Mouse (Mus musculus) hindbrain, postnatal 0 days (tissue): Measurements from ENCODE around the gene Fer1l4. TPM values are rescaled to one million over a fixed set of nuclear protein-coding genes. Genes with fewer than 3 reads are reported as not detected.
A peak's percentile ranks its signal among the peaks of the same experiment; 100 is the strongest.

Source experiments
- ATAC-seq: fragments of 200-750 bp; cut with Nextera tagmentation; 2 replicates; pipeline ENCODE4 v1.8.0; 2017; ENCODE audit warnings: mild to moderate bottlenecking, moderate TSS enrichment, moderate library complexity
- DNase-seq: peaks from one replicate; pipeline ENCODE4 v3.0.0-alpha.2; 2015; ENCODE audit warnings: low spot score
- H3K27ac ChIP-seq: fragments of 300-500 bp; sonication (generic); 2 replicates; pipeline ENCODE4 v1.5.1; 2014; ENCODE audit warnings: mild to moderate bottlenecking
- H3K27me3 ChIP-seq: fragments of 300-500 bp; sonication (generic); 2 replicates; pipeline ENCODE4 v1.6.1; 2014; ENCODE audit warnings: low read length, mixed read lengths; ENCODE audit not compliant: insufficient read depth
- H3K36me3 ChIP-seq: fragments of 300-500 bp; sonication (generic); 2 replicates; pipeline ENCODE4 v1.6.1; 2014; ENCODE audit warnings: low read length, mixed read lengths; ENCODE audit not compliant: insufficient read depth
- H3K4me1 ChIP-seq: fragments of 300-500 bp; sonication (generic); 2 replicates; pipeline ENCODE4 v1.6.1; 2014; ENCODE audit warnings: antibody characterized with exemption, low read length, mixed read lengths; ENCODE audit not compliant: insufficient read depth
- H3K4me2 ChIP-seq: fragments of 300-500 bp; sonication (generic); 2 replicates; pipeline ENCODE4 v1.6.1; 2014; ENCODE audit warnings: low read depth, mild to moderate bottlenecking, low read length, moderate library complexity, mixed read lengths
- H3K4me3 ChIP-seq: fragments of 300-500 bp; sonication (generic); 2 replicates; pipeline ENCODE4 v1.5.1; 2014; ENCODE audit warnings: low read length
- H3K9ac ChIP-seq: fragments of 300-500 bp; sonication (generic); replicated peaks from 2 replicates; pipeline ENCODE4 v1.6.1; 2014; ENCODE audit warnings: mild to moderate bottlenecking, low read length, moderate library complexity, mixed read lengths
- H3K9me3 ChIP-seq: fragments of 300-500 bp; sonication (generic); 2 replicates; pipeline ENCODE4 v1.6.1; 2016; ENCODE audit warnings: low read length, mixed read lengths
- CTCF ChIP-seq: IDR thresholded peaks from 2 replicates; pipeline ENCODE4 v1.5.1; 2016; ENCODE audit warnings: antibody characterized with exemption, control low read depth, low read depth
- WGBS: fragments of 180-500 bp; shearing (Covaris S2); extraction: QIAGEN DNeasy Blood & Tissue Kit; methylation state at CpG from one replicate; pipeline ENCODE4 v1.1.7; 2014; 5-methylcytosine and 5-hydroxymethylcytosine counted together
- polyA plus RNA-seq: library from polyadenylated mRNA; unstranded; fragments of >200 nt; fragmentation: Nextera tagmentation; extraction: Ambion mirVana; gene quantifications from 2 replicates; pipeline ENCODE4 v1.2.1, GENCODE M21; 2015
- total RNA-seq: library from RNA; depleted of rRNA; stranded (reverse); fragments of >200 nt; gene quantifications from 2 replicates; pipeline ENCODE4 v1.2.3, GENCODE M21; 2014

Gene Fer1l4
- total and polyA plus RNA-seq, 2 experiments from 2014 or later = not detected

DNA sequence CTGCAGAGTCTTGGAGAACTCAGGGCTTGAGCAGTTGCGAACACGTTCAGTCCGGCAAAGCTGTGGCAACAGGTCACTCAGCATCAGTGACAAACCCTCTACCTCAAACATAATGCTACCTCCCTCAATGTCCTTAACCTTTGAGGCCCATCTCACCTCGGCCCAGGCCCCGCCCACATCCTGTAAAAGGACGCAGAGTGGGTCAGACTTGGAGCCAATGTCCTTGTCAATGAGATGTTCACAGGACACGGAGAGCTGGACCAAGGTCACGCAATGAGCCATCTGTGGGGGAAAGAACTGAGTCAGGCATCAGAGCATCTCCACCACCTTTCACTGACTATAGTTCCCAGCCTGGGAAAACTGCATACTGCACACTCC, 26.4 kb upstream of the Fer1l4 start:
- Histone ChIP-seq H3K4me3 (no peak overlapping the region), H3K27me3 (no peaks in the 10 kb centered on the region), H3K36me3 (peaks cover 41% of the 10 kb centered on the region), H3K4me2 (no peak overlapping the region), H3K27ac (no peak overlapping the region), H3K4me1 (no peaks in the 10 kb centered on the region), H3K9me3 (no peaks in the 10 kb centered on the region), H3K9ac (no peak overlapping the region)
- WGBS = 90% methylated on average over 8 of the region's 8 CpGs
- no peak for ATAC-seq
- no peak for TF ChIP-seq CTCF
- no peak for DNase-seq

GRCm38 (mm10) chr2:156078421-156079182, 25.9 kb upstream of the Fer1l4 start:
- Histone ChIP-seq H3K4me2 (no peak overlapping the region), H3K9me3 (no peaks in the 10 kb centered on the region)
- 87% methylated on average over 16 of the region's 16 CpGs for WGBS

DNA sequence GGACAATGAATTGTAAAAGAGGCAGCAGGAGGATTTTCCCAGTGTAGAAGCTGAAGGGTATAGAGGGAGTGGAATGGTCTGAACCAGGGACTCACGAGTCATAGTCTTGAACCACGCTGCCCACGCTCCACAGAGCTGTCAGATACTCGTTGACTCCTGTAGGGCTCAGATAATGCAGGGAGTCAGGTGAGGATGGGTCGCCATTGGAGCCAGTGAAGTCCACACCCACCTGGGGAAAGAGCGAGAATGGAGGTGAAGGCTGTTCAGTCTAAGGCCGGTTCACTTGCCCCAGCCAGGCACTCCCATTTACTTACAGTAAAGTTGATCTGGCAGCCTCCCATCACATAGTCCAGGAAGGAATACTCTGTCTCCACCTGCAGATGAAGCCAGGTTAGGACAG, 24.7 kb upstream of the Fer1l4 start:
- ATAC-seq = no peak

More at GRCm38 (mm10) chr2:156078421-156079182, 25.9 kb upstream of the Fer1l4 start:
- H3K4me1 ChIP-seq = no peaks in the 10 kb centered on the region
- peaks cover 47% of the 10 kb centered on the region for H3K36me3 ChIP-seq
- no peak for DNase-seq
- no peak for TF ChIP-seq CTCF
- no peaks in the 10 kb centered on the region for H3K27me3 ChIP-seq
- ATAC-seq = no peak
- H3K27ac ChIP-seq = no peak overlapping the region
- no peak overlapping the region for H3K9ac ChIP-seq
- no peak overlapping the region for H3K4me3 ChIP-seq

DNA sequence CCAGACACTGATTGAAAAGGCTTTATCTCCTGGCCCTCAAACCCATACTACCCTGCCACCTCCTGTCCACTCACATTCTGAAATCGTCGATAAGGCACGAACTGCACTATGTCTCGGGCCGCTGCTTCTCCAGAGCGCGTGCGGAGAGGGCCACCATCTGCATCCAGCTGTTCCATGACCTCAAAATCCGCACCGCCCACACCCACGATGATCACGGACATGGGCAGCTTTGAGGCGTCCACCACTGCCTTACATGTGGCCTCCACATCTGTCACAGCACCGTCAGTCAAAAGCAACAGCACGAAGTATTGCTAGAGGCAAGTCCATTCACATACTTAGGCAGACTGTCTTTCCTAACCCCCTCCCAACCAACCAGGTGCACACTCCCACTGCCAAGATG, 21.0 kb upstream of the Fer1l4 start:
- Histone ChIP-seq H3K9ac (no peak overlapping the region), H3K4me3 (no peak overlapping the region), H3K36me3 (peaks cover 81% of the 10 kb centered on the region), H3K27me3 (no peaks in the 10 kb centered on the region), H3K9me3 (no peaks in the 10 kb centered on the region), H3K4me2 (no peak overlapping the region), H3K27ac (no peak overlapping the region), H3K4me1 (no peaks in the 10 kb centered on the region)
- DNase-seq (no peak), ATAC-seq (no peak)
- TF ChIP-seq CTCF = no peak
- whole genome bisulfite sequencing = 94% methylated on average over 15 of the region's 15 CpGs

More for the DNA sequence above, 24.7 kb upstream of the Fer1l4 start:
- 97% methylated on average over 7 of the region's 7 CpGs for WGBS
- no peak overlapping the region for H3K4me2 ChIP-seq
- H3K36me3 ChIP-seq = peaks cover 59% of the 10 kb centered on the region
- H3K9me3 ChIP-seq = no peaks in the 10 kb centered on the region
- no peak for TF ChIP-seq CTCF
- no peak overlapping the region for H3K9ac ChIP-seq
- no peaks in the 10 kb centered on the region for H3K4me1 ChIP-seq
- no peaks in the 10 kb centered on the region for H3K27me3 ChIP-seq
- no peak overlapping the region for H3K27ac ChIP-seq
- no peak overlapping the region for H3K4me3 ChIP-seq
- DNase-seq = no peak

DNA sequence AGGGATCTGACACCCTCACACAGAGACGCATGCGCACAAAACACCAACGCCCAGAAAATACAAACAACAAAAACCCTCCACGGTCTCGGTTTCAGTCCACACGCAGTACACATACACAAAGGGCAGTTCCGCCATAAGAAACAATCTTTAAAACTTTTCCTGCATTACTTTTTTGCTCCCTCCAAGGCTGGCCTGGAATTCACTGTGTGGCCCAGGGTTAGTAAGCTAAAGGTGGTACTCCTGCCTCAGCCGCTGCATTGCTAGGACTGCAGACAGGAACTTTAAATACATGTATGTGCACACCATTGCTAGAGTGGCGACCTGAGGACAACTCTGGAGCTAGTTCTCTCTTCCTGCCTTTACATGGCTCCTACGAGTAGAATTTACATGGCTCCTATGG, 18.5 kb upstream of the Fer1l4 start:
- Histone ChIP-seq H3K4me3 (no peak overlapping the region), H3K27me3 (no peaks in the 10 kb centered on the region), H3K4me1 (peaks cover 3% of the 10 kb centered on the region; the same call in 1 of the 2 replicates), H3K27ac (no peak overlapping the region), H3K9me3 (no peaks in the 10 kb centered on the region), H3K4me2 (no peak overlapping the region), H3K36me3 (peaks cover 67% of the 10 kb centered on the region), H3K9ac (no peak overlapping the region)
- DNase-seq (no peak), ATAC-seq (no peak)
- 94% methylated on average over 10 of the region's 10 CpGs for WGBS
- no peak for TF ChIP-seq CTCF

- H3K36me3 ChIP-seq = peaks cover 35% of the 10 kb centered on the region
- no peaks in the 10 kb centered on the region for H3K27me3 ChIP-seq
- H3K27ac ChIP-seq = no peak overlapping the region
- H3K4me2 ChIP-seq = no peak overlapping the region
- no peak overlapping the region for H3K9ac ChIP-seq
- peak; percentile 30 for DNase-seq
- no peak overlapping the region for H3K4me3 ChIP-seq
- no peaks in the 10 kb centered on the region for H3K9me3 ChIP-seq
- no peak for TF ChIP-seq CTCF
- ATAC-seq = no peak
- 74% methylated on average over 10 of the region's 10 CpGs for whole genome bisulfite sequencing
- peaks cover 10% of the 10 kb centered on the region; the same call in 1 of the 2 replicates for H3K4me1 ChIP-seq
These were observed 15.2 kb upstream of the Fer1l4 start for GRCm38 (mm10) chr2:156067916-156068315.

DNA sequence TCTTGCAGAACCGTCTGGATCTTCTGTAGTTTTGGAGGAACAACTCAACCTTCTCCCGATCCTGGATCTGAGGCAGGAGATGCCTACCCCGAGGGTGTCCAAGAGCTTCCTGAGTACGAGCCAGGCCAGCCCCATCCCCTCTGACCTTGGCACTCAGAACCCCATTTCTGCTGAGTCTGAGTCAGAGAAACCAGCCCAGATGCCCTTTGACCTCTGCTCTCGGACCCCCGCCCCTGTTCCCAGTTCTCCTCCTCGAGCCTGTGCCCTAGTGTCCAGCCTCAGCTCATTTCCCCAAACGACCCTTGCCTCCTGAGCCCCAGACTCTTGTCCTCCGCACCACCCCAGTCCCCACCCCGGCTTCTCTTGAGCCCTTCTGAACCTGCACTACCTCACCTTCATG, 13.4 kb upstream of the Fer1l4 start:
- TF ChIP-seq CTCF = no peak
- Histone ChIP-seq H3K36me3 (peaks cover 22% of the 10 kb centered on the region), H3K4me1 (peaks cover 10% of the 10 kb centered on the region; the same call in 1 of the 2 replicates), H3K4me2 (peak overlapping the region; percentile 81), H3K9me3 (no peaks in the 10 kb centered on the region), H3K27ac (no peak overlapping the region), H3K9ac (peak overlapping the region; percentile 66), H3K27me3 (no peaks in the 10 kb centered on the region), H3K4me3 (peak overlapping the region; percentile 61)
- DNase-seq = no peak
- peak; percentile 15; the same call in 1 of the 2 replicates for ATAC-seq
- WGBS = 34% methylated on average over 10 of the region's 10 CpGs
